Mouse (Mus musculus) layer of hippocampus, adult 9-11 months (tissue): ENCODE measurements at regions not wholly inside any gene's neighbourhood (a gene's known extent, or its start where the extent isn't known, plus 50 kb on each side); places are given as distances from the start of the nearest gene placed in this dataset.

Experiments used
- DNase-seq: peaks from one replicate; pipeline ENCODE4 v3.0.0; 2022

- DNase-seq = no peak
These were observed 54.0 kb upstream of the Vmn2r7 start for GRCm38 (mm10) chr3:64898610-64899009.

GRCm38 (mm10) chr3:64901317-64901892 lies 56.8 kb upstream of the Vmn2r7 start:
- no peak for DNase-seq

- no peak for DNase-seq
These were observed 104.7 kb upstream of the Vmn2r7 start for GRCm38 (mm10) chr3:64949307-64949706.

GRCm38 (mm10) chr3:64964667-64965415 lies 120.3 kb upstream of the Vmn2r7 start:
- no peak for DNase-seq

- DNase-seq = peak; percentile 22
These were observed 120.9 kb upstream of the Vmn2r7 start for GRCm38 (mm10) chr3:64965416-64965980.

GRCm38 (mm10) chr3:64968275-64968674 lies 123.7 kb upstream of the Vmn2r7 start:
- no peak for DNase-seq

GRCm38 (mm10) chr3:64984369-64984768 lies 124.8 kb upstream of the Kcnab1 start:
- no peak for DNase-seq

GRCm38 (mm10) chr3:64987665-64988064 lies 121.5 kb upstream of the Kcnab1 start:
- peak; percentile 21 for DNase-seq

GRCm38 (mm10) chr3:64996451-64996850 lies 112.7 kb upstream of the Kcnab1 start:
- DNase-seq = no peak

- DNase-seq = no peak
These were observed 111.6 kb upstream of the Kcnab1 start for GRCm38 (mm10) chr3:64997552-64997951.

- no peak for DNase-seq
These were observed 108.1 kb upstream of the Kcnab1 start for GRCm38 (mm10) chr3:65001131-65001530.

- DNase-seq = no peak
These were observed 106.6 kb upstream of the Kcnab1 start for GRCm38 (mm10) chr3:65002578-65002977.

GRCm38 (mm10) chr3:65006127-65006526 lies 103.1 kb upstream of the Kcnab1 start:
- no peak for DNase-seq

GRCm38 (mm10) chr3:65006565-65006964 lies 102.6 kb upstream of the Kcnab1 start:
- DNase-seq = no peak

- DNase-seq = no peak
These were observed 85.3 kb upstream of the Kcnab1 start for GRCm38 (mm10) chr3:65023876-65024275.

- peak; percentile 7 for DNase-seq
These were observed 71.6 kb upstream of the Kcnab1 start for GRCm38 (mm10) chr3:65037626-65038025.

- no peak for DNase-seq
These were observed 61.3 kb upstream of the Kcnab1 start for GRCm38 (mm10) chr3:65047879-65048278.

- no peak for DNase-seq
These were observed 53.8 kb upstream of the Kcnab1 start for GRCm38 (mm10) chr3:65055401-65055800.
